Mouse (Mus musculus) small intestine, adult 2 months (tissue): ENCODE measurements around the gene Pitpnc1.

Experiments used
- CTCF ChIP-seq: fragments of 200-500 bp; IDR thresholded peaks from 2 replicates; pipeline ENCODE4 v1.5.1; 2012; ENCODE audit warnings: low read depth, mild to moderate bottlenecking, control low read depth, inconsistent platforms, low read length, moderate library complexity, mixed read lengths; ENCODE audit not compliant: insufficient replicate concordance, insufficient read length; ENCODE audit errors: extremely low read depth
- POLR2A ChIP-seq: fragments of 200-500 bp; IDR thresholded peaks from 2 replicates; pipeline ENCODE4 v1.6.1; 2012; ENCODE audit warnings: low read depth, mild to moderate bottlenecking, control low read depth, inconsistent platforms, low read length, moderate library complexity

GRCm38 (mm10) chr11:107415901-107416560 is 54.5 kb downstream of the Pitpnc1 start:
- TF ChIP-seq CTCF (no peak), POLR2A (no peak)
